Mouse (Mus musculus): ENCODE results near the gene Shisa5. TPM values are rescaled to one million over a fixed set of nuclear protein-coding genes. Genes with fewer than 3 reads are reported as not detected.

Gene Shisa5
- total and polyA plus RNA-seq, 3 experiments = 41.0 to 71.7 TPM; not detected in 1

- TF ChIP-seq TAL1 (IDR thresholded peaks at IDR 0.05; ENCODE audit: low read length) = no peak
- TF ChIP-seq CTCF (IDR thresholded peaks at IDR 0.05 in 2 of 3, conservative IDR thresholded peaks at IDR 0.05 in 1 of 3; ENCODE audit: control insufficient read depth in 1 of 3, insufficient read depth in 1 of 3, low read depth in 2 of 3, low read length in 3 of 3, poor library complexity in 1 of 3, severe bottlenecking in 1 of 3) = no peak
- TF ChIP-seq POLR2AphosphoS2 (IDR thresholded peaks at IDR 0.05; ENCODE audit: low read length) = peak; percentile 47; the same call in 1 of the 2 replicates
- TF ChIP-seq ZNF384 (IDR thresholded peaks at IDR 0.05; ENCODE audit: low read depth, low read length) = no peak
Measured at GRCm38 (mm10) chr9:109038086-109038895, at the start of gene Shisa5 (continued).

DNA sequence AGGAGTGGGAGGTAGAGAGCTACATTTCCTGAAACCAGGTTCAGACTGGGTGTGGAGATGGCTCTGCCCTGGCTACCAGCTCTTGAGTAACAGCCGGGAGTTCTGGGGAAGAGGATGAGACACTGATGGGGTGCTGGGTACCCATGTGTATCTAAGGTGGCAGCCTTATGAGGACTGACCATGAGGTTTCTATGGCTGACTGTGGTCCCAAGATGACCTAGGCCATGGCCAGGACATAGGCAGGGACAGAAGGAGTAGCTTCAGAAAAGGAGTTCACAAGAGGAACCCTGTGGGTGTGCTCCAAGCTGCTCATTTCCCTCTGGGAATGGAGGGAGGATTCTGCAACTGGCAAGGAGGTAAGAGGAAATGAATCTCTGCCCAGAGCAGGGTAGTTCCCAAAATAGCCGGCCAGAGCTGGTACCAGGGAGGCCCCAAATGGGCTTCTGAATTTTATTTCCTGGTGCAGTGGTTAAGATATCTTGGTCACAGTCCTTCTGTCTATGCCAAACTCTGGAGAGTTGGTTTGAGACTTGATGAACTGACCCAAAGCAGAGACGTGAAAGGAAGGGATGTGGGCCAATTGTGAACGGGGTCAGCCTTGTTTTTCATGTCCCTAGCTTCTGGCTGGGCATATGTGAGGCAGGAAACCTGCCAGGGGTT is 48.4 kb upstream of the Shisa5 start:
- Histone ChIP-seq H3K27ac (ENCODE audit: control insufficient read depth, low read depth, low read length) (no peak overlapping the region), H3K4me1 (ENCODE audit: control insufficient read depth in 1 of 2, insufficient read depth in 2 of 2, low read length in 2 of 2) (peaks cover 2 to 23% of the 10 kb centered on the region in 2 experiments), H3K36me3 (ENCODE audit: control insufficient read depth in 1 of 2, insufficient read depth in 2 of 2, low read length in 2 of 2) (peaks cover 0 to 11% of the 10 kb centered on the region in 2 experiments; a peak in 2 of 4 replicates), H3K27me3 (ENCODE audit: control insufficient read depth in 1 of 2, insufficient read depth in 2 of 2, low read length in 2 of 2) (no peaks in the 10 kb centered on the region), H3K4me3 (ENCODE audit: control insufficient read depth in 1 of 2, insufficient read depth in 1 of 2, low read depth in 2 of 2, low read length in 2 of 2) (no peak overlapping the region), H3K79me2 (ENCODE audit: control insufficient read depth, insufficient read depth, low read length, poor library complexity) (no peaks in the 10 kb centered on the region; the same call in 1 of the 2 replicates), H3K9me3 (replicated peaks; ENCODE audit: insufficient read depth, low read length) (no peaks in the 10 kb centered on the region), H3K9ac (ENCODE audit: control insufficient read depth, low read depth, low read length, poor library complexity, severe bottlenecking) (no peak overlapping the region)
- TF ChIP-seq USF1 (IDR thresholded peaks at IDR 0.05; ENCODE audit: low read depth, low read length) = no peak
- TF ChIP-seq JUND (IDR thresholded peaks at IDR 0.05; ENCODE audit: low read depth, low read length) = no peak
- TF ChIP-seq NELFE (IDR thresholded peaks at IDR 0.05; ENCODE audit: low read depth, low read length) = no peak
- TF ChIP-seq ZC3H11A (IDR thresholded peaks at IDR 0.05; ENCODE audit: low read depth, low read length) = no peak
- TF ChIP-seq POLR2AphosphoS5 (IDR thresholded peaks at IDR 0.05; ENCODE audit: borderline replicate concordance, low read depth, low read length) = no peak
- no peak for TF ChIP-seq POLR2AphosphoS2 (IDR thresholded peaks at IDR 0.05; ENCODE audit: low read length)
- no peak for TF ChIP-seq EP300 (IDR thresholded peaks at IDR 0.05; ENCODE audit: low read depth in 1 of 2, low read length in 2 of 2)
- DNase-seq (ENCODE audit: low read depth, low spot score) = no peak

- TF ChIP-seq SMC3 (IDR thresholded peaks at IDR 0.05; ENCODE audit: low read depth, low read length) (no peak), TBP (IDR thresholded peaks at IDR 0.05; ENCODE audit: low read depth, low read length) (no peak), HCFC1 (IDR thresholded peaks at IDR 0.05; ENCODE audit: low read depth, low read length) (no peak), BHLHE40 (IDR thresholded peaks at IDR 0.05; ENCODE audit: borderline replicate concordance, low read depth, low read length) (no peak), ETS1 (IDR thresholded peaks at IDR 0.05; ENCODE audit: low read depth, low read length) (no peak), CTCF (IDR thresholded peaks at IDR 0.05 in 2 of 3, conservative IDR thresholded peaks at IDR 0.05 in 1 of 3; ENCODE audit: control insufficient read depth in 1 of 3, insufficient read depth in 1 of 3, low read depth in 2 of 3, low read length in 3 of 3, poor library complexity in 1 of 3, severe bottlenecking in 1 of 3) (no peak), NELFE (IDR thresholded peaks at IDR 0.05; ENCODE audit: low read depth, low read length) (no peak), E2F4 (IDR thresholded peaks at IDR 0.05; ENCODE audit: borderline replicate concordance, low read depth, low read length) (no peak), TAL1 (IDR thresholded peaks at IDR 0.05; ENCODE audit: low read length) (no peak), USF1 (IDR thresholded peaks at IDR 0.05; ENCODE audit: low read depth, low read length) (no peak), POLR2AphosphoS5 (IDR thresholded peaks at IDR 0.05; ENCODE audit: borderline replicate concordance, low read depth, low read length) (no peak), CHD1 (IDR thresholded peaks at IDR 0.05; ENCODE audit: low read depth, low read length) (no peak), MAFK (IDR thresholded peaks at IDR 0.05; ENCODE audit: borderline replicate concordance, low read depth, low read length) (no peak), GATA1 (IDR thresholded peaks at IDR 0.05; ENCODE audit: low read depth, low read length) (no peak), CHD2 (IDR thresholded peaks at IDR 0.05; ENCODE audit: low read length) (no peak), KAT2A (conservative IDR thresholded peaks at IDR 0.05; ENCODE audit: low read depth, low read length) (no peak), MEF2A (IDR thresholded peaks at IDR 0.05; ENCODE audit: extremely low read depth, insufficient replicate concordance, low read depth, low read length, poor library complexity, severe bottlenecking) (no peak), MXI1 (IDR thresholded peaks at IDR 0.05; ENCODE audit: low read depth, low read length) (no peak; the same call in 1 of the 2 replicates)
- H3K27ac ChIP-seq (ENCODE audit: control insufficient read depth, low read depth, low read length) = no peak overlapping the region
Measured at GRCm38 (mm10) chr9:108990462-108990820, 47.9 kb upstream of the Shisa5 start.

More at GRCm38 (mm10) chr9:108990462-108990820, 47.9 kb upstream of the Shisa5 start:
- Histone ChIP-seq H3K36me3 (ENCODE audit: control insufficient read depth in 1 of 2, insufficient read depth in 2 of 2, low read length in 2 of 2) (peaks cover 0 to 16% of the 10 kb centered on the region in 2 experiments; a peak in 2 of 4 replicates), H3K79me2 (ENCODE audit: control insufficient read depth, insufficient read depth, low read length, poor library complexity) (no peaks in the 10 kb centered on the region; the same call in 1 of the 2 replicates), H3K27me3 (ENCODE audit: control insufficient read depth in 1 of 2, insufficient read depth in 2 of 2, low read length in 2 of 2) (no peaks in the 10 kb centered on the region), H3K4me3 (ENCODE audit: control insufficient read depth in 1 of 2, insufficient read depth in 1 of 2, low read depth in 2 of 2, low read length in 2 of 2) (peak overlapping the region in 1 of 2 experiments; percentile 42; a peak in 1 of 4 replicates), H3K9ac (ENCODE audit: control insufficient read depth, low read depth, low read length, poor library complexity, severe bottlenecking) (no peak overlapping the region; the same call in 1 of the 2 replicates), H3K4me1 (ENCODE audit: control insufficient read depth in 1 of 2, insufficient read depth in 2 of 2, low read length in 2 of 2) (peaks cover 2 to 28% of the 10 kb centered on the region in 2 experiments), H3K9me3 (replicated peaks; ENCODE audit: insufficient read depth, low read length) (no peaks in the 10 kb centered on the region)
- DNase-seq (ENCODE audit: low read depth, low spot score) = no peak

All from MEL (cell line).